7 mouse cellular contexts compared by ENCODE assay signal in the genomic region with DNA sequence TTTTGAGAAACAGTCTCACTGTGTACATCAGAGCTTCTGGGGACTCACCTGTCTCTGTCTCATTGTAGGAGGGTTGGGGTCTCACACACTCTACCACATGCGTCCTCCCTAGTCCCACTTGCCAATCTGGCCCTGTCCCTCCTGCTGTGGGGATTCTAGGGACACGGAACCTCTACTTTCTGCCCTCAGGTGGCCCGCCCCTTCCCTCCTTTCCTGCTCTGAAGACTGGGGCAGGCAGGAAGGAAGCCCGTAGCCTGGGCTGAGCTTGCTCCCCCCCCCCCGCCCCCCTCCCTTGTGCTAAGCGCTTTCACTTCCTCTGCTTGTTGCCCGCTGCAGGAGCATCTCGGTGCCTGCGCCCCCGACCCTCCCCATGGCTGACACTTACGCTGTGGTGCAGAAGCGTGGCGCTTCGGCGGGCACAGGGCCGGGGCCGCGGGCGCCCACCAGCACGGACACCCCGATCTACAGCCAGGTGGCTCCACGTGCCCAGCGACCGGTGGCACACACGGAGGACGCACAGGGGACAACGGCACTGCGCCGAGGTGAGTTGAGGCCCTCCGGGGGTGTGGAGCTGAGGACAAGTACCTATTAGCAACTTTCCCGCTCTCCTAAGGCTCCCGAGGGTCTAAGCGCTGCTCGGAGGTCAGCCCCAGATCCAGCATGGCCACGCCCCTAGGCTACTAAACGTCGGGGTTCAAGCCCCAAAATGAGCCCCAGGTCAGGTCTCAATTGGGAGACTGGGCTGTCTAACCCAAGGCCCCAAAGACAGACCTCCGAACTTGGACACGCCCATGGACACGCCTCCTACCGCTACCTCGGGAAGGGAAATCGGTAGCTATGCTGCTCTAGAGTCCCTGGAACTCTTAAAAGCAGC. TPM values are rescaled to one million over a fixed set of nuclear protein-coding genes. Genes with fewer than 3 reads are reported as not detected.
DNase-seq lines count a peak whose midpoint lies in the region; ATAC-seq and TF ChIP-seq lines count a peak whose summit lies in the region.

No protein-coding gene starts in this region.

- peaks cover 12% of the 10 kb centered on the region; the same call in 1 of the 2 replicates for H3K27me3 ChIP-seq in forebrain, embryonic 14.5 days (replicated peaks; ENCODE audit: control insufficient read depth, insufficient read depth, low read length)
- H3K27me3 ChIP-seq in hindbrain, embryonic 11.5 days (ENCODE audit: control insufficient read depth, insufficient read depth, low read length): peaks cover 15% of the 10 kb centered on the region
- no peaks in the 10 kb centered on the region for H3K27me3 ChIP-seq in liver, adult 2 months (ENCODE audit: control insufficient read depth, insufficient read depth, low read length)
- H3K27me3 ChIP-seq in midbrain, embryonic 16.5 days (ENCODE audit: control insufficient read depth, insufficient read depth, low read depth, low read length): peaks cover 20% of the 10 kb centered on the region

- H3K9ac ChIP-seq in ES-E14 (ENCODE audit: insufficient read depth, low read depth, low read length, poor library complexity, severe bottlenecking): peak overlapping the region; percentile 57
- H3K9ac ChIP-seq in forebrain, embryonic 14.5 days (ENCODE audit: low read length): peak overlapping the region; percentile 55
- H3K9ac ChIP-seq in hindbrain, embryonic 11.5 days (ENCODE audit: low read depth, low read length): peak overlapping the region; percentile 48; the same call in 1 of the 2 replicates
- H3K9ac ChIP-seq in liver, adult 2 months (ENCODE audit: low read depth, low read length): peak overlapping the region; percentile 74
- peak overlapping the region; percentile 68 for H3K9ac ChIP-seq in midbrain, embryonic 16.5 days (ENCODE audit: low read depth, low read length)

- in situ Hi-C loops in ES-E14 (cut with MboI; ENCODE audit: low sequenced_read_pairs in 2 of 2, unreplicated experiment in 2 of 2): no loop called here

- ATAC-seq in forebrain, embryonic 14.5 days: peak; percentile 64
- ATAC-seq in hindbrain, embryonic 11.5 days (ENCODE audit: low FRiP score): peak; percentile 51; the same call in 1 of the 2 replicates
- ATAC-seq in midbrain, embryonic 16.5 days: peak; percentile 43; the same call in 1 of the 2 replicates

- WGBS in forebrain, embryonic 14.5 days: under 1% methylated on average over 42 of the region's 43 CpGs
- 2% methylated on average over 42 of the region's 43 CpGs for WGBS in hindbrain, embryonic 11.5 days
- WGBS in liver, adult 2 months: 3% methylated on average over 43 of the region's 43 CpGs
- WGBS in midbrain, embryonic 16.5 days: 1% methylated on average over 40 of the region's 43 CpGs

- no peak for TF ChIP-seq CTCF in liver, adult 2 months (IDR thresholded peaks at IDR 0.05; ENCODE audit: low read depth, low read length)

- H3K4me1 ChIP-seq in ES-E14 (ENCODE audit: control insufficient read depth in 2 of 2, insufficient read depth in 2 of 2, low read length in 2 of 2, poor library complexity in 1 of 2): peaks cover 2 to 22% of the 10 kb centered on the region in 2 experiments; a peak in 3 of 4 replicates
- no peaks in the 10 kb centered on the region for H3K4me1 ChIP-seq in forebrain, embryonic 14.5 days (ENCODE audit: control insufficient read depth, insufficient read depth, low read length)
- peaks cover 2% of the 10 kb centered on the region; the same call in 1 of the 2 replicates for H3K4me1 ChIP-seq in hindbrain, embryonic 11.5 days (replicated peaks; ENCODE audit: control insufficient read depth, insufficient read depth, low read length)
- no peaks in the 10 kb centered on the region for H3K4me1 ChIP-seq in liver, adult 2 months (ENCODE audit: control insufficient read depth, insufficient read depth, low read length)
- peaks cover 12% of the 10 kb centered on the region for H3K4me1 ChIP-seq in midbrain, embryonic 16.5 days (ENCODE audit: control insufficient read depth, insufficient read depth, low read length)

- no peak overlapping the region for H3K27ac ChIP-seq in ES-E14 (ENCODE audit: insufficient read depth, low read depth, low read length, poor library complexity, severe bottlenecking)
- H3K27ac ChIP-seq in forebrain, embryonic 14.5 days (ENCODE audit: low read depth, low read length): no peak overlapping the region
- no peak overlapping the region for H3K27ac ChIP-seq in hindbrain, embryonic 11.5 days (ENCODE audit: low read depth, low read length)
- peak overlapping the region; percentile 2; the same call in 1 of the 2 replicates for H3K27ac ChIP-seq in liver, adult 2 months (replicated peaks; ENCODE audit: insufficient read depth, low read depth, low read length)
- no peak overlapping the region for H3K27ac ChIP-seq in midbrain, embryonic 16.5 days (ENCODE audit: low read length)

- H3K79me2 ChIP-seq in liver, adult 2 months (ENCODE audit: control insufficient read depth, insufficient read depth, low read length): no peaks in the 10 kb centered on the region

- no peaks in the 10 kb centered on the region for H3K36me3 ChIP-seq in ES-E14 (ENCODE audit: control insufficient read depth, insufficient read depth, low read length, poor library complexity, severe bottlenecking)
- no peaks in the 10 kb centered on the region for H3K36me3 ChIP-seq in forebrain, embryonic 14.5 days (ENCODE audit: control insufficient read depth, insufficient read depth, low read length)
- H3K36me3 ChIP-seq in hindbrain, embryonic 11.5 days (ENCODE audit: control insufficient read depth, insufficient read depth, low read length): no peaks in the 10 kb centered on the region
- H3K36me3 ChIP-seq in liver, adult 2 months (ENCODE audit: control insufficient read depth, insufficient read depth, low read length): no peaks in the 10 kb centered on the region
- H3K36me3 ChIP-seq in midbrain, embryonic 16.5 days (ENCODE audit: control insufficient read depth, insufficient read depth, low read length): no peaks in the 10 kb centered on the region

- DNase-seq in ES-E14 (ENCODE audit: low read depth, low spot score): no peak
- DNase-seq in adrenal gland, postnatal 14 days: peak; percentile 63
- DNase-seq in forebrain, embryonic 14.5 days (ENCODE audit: low spot score): peak; percentile 25
- peak; percentile 50 for DNase-seq in hindbrain, embryonic 11.5 days (ENCODE audit: low spot score)
- DNase-seq in liver, adult 2 months (ENCODE audit: extremely low read depth, low read depth, low spot score): peak; percentile 30
- DNase-seq in testis, postnatal 10 days (ENCODE audit: low spot score): peak; percentile 57

- peak overlapping the region; percentile 65 to 71 for H3K4me3 ChIP-seq in ES-E14 (ENCODE audit: insufficient read depth in 1 of 2, low read depth in 1 of 2, low read length in 2 of 2, poor library complexity in 1 of 2, severe bottlenecking in 1 of 2)
- H3K4me3 ChIP-seq in forebrain, embryonic 14.5 days (ENCODE audit: low read depth, low read length): peak overlapping the region; percentile 41
- peak overlapping the region; percentile 39 for H3K4me3 ChIP-seq in hindbrain, embryonic 11.5 days (ENCODE audit: low read depth, low read length)
- peak overlapping the region; percentile 65 for H3K4me3 ChIP-seq in liver, adult 2 months (ENCODE audit: insufficient read depth, low read depth, low read length)
- peak overlapping the region; percentile 51 for H3K4me3 ChIP-seq in midbrain, embryonic 16.5 days (ENCODE audit: low read depth, low read length)

- H3K9me3 ChIP-seq in ES-E14 (ENCODE audit: control insufficient read depth, insufficient read depth, low read depth, low read length): no peaks in the 10 kb centered on the region
- no peaks in the 10 kb centered on the region for H3K9me3 ChIP-seq in forebrain, embryonic 14.5 days (replicated peaks; ENCODE audit: control insufficient read depth, low read length)
- H3K9me3 ChIP-seq in hindbrain, embryonic 11.5 days (ENCODE audit: control insufficient read depth, low read length): no peaks in the 10 kb centered on the region
- H3K9me3 ChIP-seq in midbrain, embryonic 16.5 days (replicated peaks; ENCODE audit: control insufficient read depth, low read length, poor library complexity, severe bottlenecking): no peaks in the 10 kb centered on the region

- peak overlapping the region; percentile 88 for H3K4me2 ChIP-seq in forebrain, embryonic 14.5 days (ENCODE audit: low read length)
- peak overlapping the region; percentile 96 for H3K4me2 ChIP-seq in hindbrain, embryonic 11.5 days (replicated peaks; ENCODE audit: low read depth, low read length)
- peak overlapping the region; percentile 98 for H3K4me2 ChIP-seq in midbrain, embryonic 16.5 days (ENCODE audit: low read length)

- TF ChIP-seq POLR2A in liver, adult 2 months (IDR thresholded peaks at IDR 0.05; ENCODE audit: extremely low read depth, insufficient read depth, low read length): 0 out of 2 replicates have a peak, but pooled peaks have one; percentile 27

RNA-seq across cellular contexts. Expression of gene Ptpn18, which starts 13.1 kb away (rescaled TPM):
- 2.6 and 4.0 TPM in 2 replicates for total RNA-seq in ES-E14 (2012; rRNA removed)
- 3.6 and 15.3 TPM in 2 replicates for total RNA-seq in adrenal gland, postnatal 14 days (2021)
- 7.1 TPM in 2 replicates for polyA plus RNA-seq in forebrain, embryonic 14.5 days (2014; fragmentation: Nextera tagmentation; extraction: Ambion mirVana)
- 7.6 and 9.6 TPM in 2 replicates for polyA plus RNA-seq in hindbrain, embryonic 11.5 days (2014; fragmentation: Nextera tagmentation; extraction: Ambion mirVana)
- total RNA-seq in liver, adult 2 months (2014; rRNA removed): 9.6 and 9.9 TPM in 2 replicates
- 13.5 and 25.4 TPM in 2 replicates for polyA plus RNA-seq in liver, adult 2 months (2012; rRNA removed)
- 2.9 and 3.4 TPM in 2 replicates for polyA plus RNA-seq in midbrain, embryonic 16.5 days (2015; fragmentation: Nextera tagmentation; extraction: Ambion mirVana)

RNA-seq across cellular contexts. Expression of gene Prss39, which starts 25.5 kb away (rescaled TPM):
- not detected in 2 replicates for total RNA-seq in ES-E14 (2012; rRNA removed)
- total RNA-seq in adrenal gland, postnatal 14 days (2021): not detected in 2 replicates
- polyA plus RNA-seq in forebrain, embryonic 14.5 days (2014; fragmentation: Nextera tagmentation; extraction: Ambion mirVana): not detected in 2 replicates
- not detected in 2 replicates for polyA plus RNA-seq in hindbrain, embryonic 11.5 days (2014; fragmentation: Nextera tagmentation; extraction: Ambion mirVana)
- not detected in 2 replicates for total RNA-seq in liver, adult 2 months (2014; rRNA removed)
- polyA plus RNA-seq in liver, adult 2 months (2012; rRNA removed): not detected in 2 replicates
- not detected in 2 replicates for polyA plus RNA-seq in midbrain, embryonic 16.5 days (2015; fragmentation: Nextera tagmentation; extraction: Ambion mirVana)

RNA-seq across cellular contexts. Expression of gene Imp4, which starts 33.0 kb away (rescaled TPM):
- total RNA-seq in ES-E14 (2012; rRNA removed): 103 and 111 TPM in 2 replicates
- total RNA-seq in adrenal gland, postnatal 14 days (2021): 59.8 and 61.0 TPM in 2 replicates
- 68.5 and 69.1 TPM in 2 replicates for polyA plus RNA-seq in forebrain, embryonic 14.5 days (2014; fragmentation: Nextera tagmentation; extraction: Ambion mirVana)
- polyA plus RNA-seq in hindbrain, embryonic 11.5 days (2014; fragmentation: Nextera tagmentation; extraction: Ambion mirVana): 87.7 and 94.5 TPM in 2 replicates
- 11.2 and 17.0 TPM in 2 replicates for total RNA-seq in liver, adult 2 months (2014; rRNA removed)
- 32.1 and 36.2 TPM in 2 replicates for polyA plus RNA-seq in liver, adult 2 months (2012; rRNA removed)
- polyA plus RNA-seq in midbrain, embryonic 16.5 days (2015; fragmentation: Nextera tagmentation; extraction: Ambion mirVana): 49.3 and 52.2 TPM in 2 replicates

RNA-seq across cellular contexts. Expression of gene Ccdc115, which starts 33.2 kb away (rescaled TPM):
- 21.6 and 26.6 TPM in 2 replicates for total RNA-seq in ES-E14 (2012; rRNA removed)
- total RNA-seq in adrenal gland, postnatal 14 days (2021): 16.4 and 20.9 TPM in 2 replicates
- 69.8 and 70.3 TPM in 2 replicates for polyA plus RNA-seq in forebrain, embryonic 14.5 days (2014; fragmentation: Nextera tagmentation; extraction: Ambion mirVana)
- 68.5 and 69.2 TPM in 2 replicates for polyA plus RNA-seq in hindbrain, embryonic 11.5 days (2014; fragmentation: Nextera tagmentation; extraction: Ambion mirVana)
- total RNA-seq in liver, adult 2 months (2014; rRNA removed): 12.1 and 13.5 TPM in 2 replicates
- 10.7 and 12.9 TPM in 2 replicates for polyA plus RNA-seq in liver, adult 2 months (2012; rRNA removed)
- polyA plus RNA-seq in midbrain, embryonic 16.5 days (2015; fragmentation: Nextera tagmentation; extraction: Ambion mirVana): 65.2 and 66.8 TPM in 2 replicates
